In the genomic region with DNA sequence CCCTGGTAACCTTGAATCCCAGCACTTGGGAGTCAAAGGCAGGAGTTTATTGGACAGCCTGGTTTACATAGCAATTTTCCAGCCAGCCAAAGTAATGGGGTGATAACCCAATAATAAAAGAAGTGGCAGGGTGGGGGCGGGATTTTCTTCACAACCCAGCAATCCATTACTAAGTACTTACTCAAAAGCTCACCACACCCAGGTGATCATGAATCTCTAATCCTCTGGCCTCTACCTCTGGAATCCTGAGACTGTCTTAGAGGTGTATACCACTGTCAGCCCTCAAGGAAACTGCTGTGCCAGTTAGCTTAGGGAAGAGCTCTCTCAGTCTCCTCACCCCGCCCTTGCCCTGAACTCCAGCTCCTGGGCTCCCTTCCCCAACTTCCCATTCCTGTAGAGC, we compare ENCODE assay signal across 22 mouse cellular contexts. TPM values are rescaled to one million over a fixed set of nuclear protein-coding genes. Genes with fewer than 3 reads are reported as not detected.
"Had no signal": no experiment of that assay in that cellular context is flagged by ENCODE, and none has a peak within 500 bp of the region (broad histone marks: within the 10 kb centered on the region; RNA-seq: fewer than 3 reads in every experiment).

No protein-coding gene starts in this region.

- H3K4me1 ChIP-seq: intestine, embryonic 15.5 days; limb, embryonic 13.5 days; midbrain, embryonic 12.5 days; midbrain, embryonic 15.5 days; neural tube, embryonic 12.5 days; neural tube, embryonic 15.5 days had no signal

- H3K4me3 ChIP-seq: intestine, embryonic 15.5 days; kidney, embryonic 15.5 days; limb, embryonic 10.5 days; limb, embryonic 13.5 days; midbrain, embryonic 12.5 days; midbrain, embryonic 15.5 days; neural tube, embryonic 12.5 days; neural tube, embryonic 15.5 days had no signal

- H3K27ac ChIP-seq: intestine, embryonic 15.5 days; kidney, embryonic 15.5 days; limb, embryonic 10.5 days; limb, embryonic 13.5 days; macrophage; midbrain, embryonic 12.5 days; midbrain, embryonic 15.5 days; neural tube, embryonic 12.5 days; neural tube, embryonic 15.5 days; stomach, postnatal 0 days had no signal

- ATAC-seq: intestine, embryonic 15.5 days; lung, postnatal 0 days; midbrain, embryonic 15.5 days had no signal

- H3K36me3 ChIP-seq: intestine, embryonic 15.5 days; kidney, embryonic 15.5 days; limb, embryonic 10.5 days; midbrain, embryonic 12.5 days; midbrain, embryonic 15.5 days; neural tube, embryonic 12.5 days; neural tube, embryonic 15.5 days had no signal

- H3K27me3 ChIP-seq: intestine, embryonic 15.5 days; kidney, embryonic 15.5 days; limb, embryonic 13.5 days; midbrain, embryonic 12.5 days; midbrain, embryonic 15.5 days; neural tube, embryonic 12.5 days; neural tube, embryonic 15.5 days had no signal

- H3K9me3 ChIP-seq: intestine, embryonic 15.5 days; kidney, embryonic 15.5 days; limb, embryonic 10.5 days; limb, embryonic 13.5 days; midbrain, embryonic 12.5 days; midbrain, embryonic 15.5 days; neural tube, embryonic 12.5 days; neural tube, embryonic 15.5 days had no signal

- DNase-seq: kidney, adult 11 months; kidney, adult 8-10 months; kidney, postnatal 10 days; kidney, postnatal 36 days; lung, embryonic 14.5 days; right cerebral cortex, adult 18-20 months; right cerebral cortex, postnatal 14 days; right cerebral cortex, postnatal 4 days; thymus, postnatal 25 days had no signal

- H3K4me2 ChIP-seq: intestine, embryonic 15.5 days; kidney, embryonic 15.5 days; limb, embryonic 13.5 days; lung, embryonic 14.5 days; midbrain, embryonic 12.5 days; midbrain, embryonic 15.5 days; neural tube, embryonic 12.5 days; neural tube, embryonic 15.5 days had no signal

- H3K9ac ChIP-seq: intestine, embryonic 15.5 days; kidney, embryonic 15.5 days; limb, embryonic 13.5 days; lung, embryonic 14.5 days; midbrain, embryonic 12.5 days; midbrain, embryonic 15.5 days; neural tube, embryonic 12.5 days; neural tube, embryonic 15.5 days had no signal

RNA-seq across cellular contexts. Expression of gene Morn3, which starts 39.7 kb away (rescaled TPM):
- polyA plus RNA-seq: limb, embryonic 10.5 days; limb, embryonic 13.5 days; liver, adult 2 months; lung, embryonic 14.5 days; macrophage; midbrain, embryonic 12.5 days; midbrain, embryonic 15.5 days; neural tube, embryonic 12.5 days; stomach, embryonic 14.5 days had no signal
